Mouse (Mus musculus) testis, adult 2 months (tissue): ENCODE results near the gene Mad1l1.

ENCODE experiments used
- CTCF ChIP-seq: fragments of 200-500 bp; IDR thresholded peaks from 2 replicates; pipeline ENCODE4 v1.5.1; 2012; ENCODE audit warnings: low read depth, mild to moderate bottlenecking, inconsistent platforms, low read length, moderate library complexity; ENCODE audit not compliant: control insufficient read depth, insufficient read depth, insufficient replicate concordance
- POLR2A ChIP-seq: fragments of 200-500 bp; IDR thresholded peaks from 2 replicates; pipeline ENCODE4 v1.6.1; 2012; ENCODE audit warnings: low read depth, mild to moderate bottlenecking, inconsistent platforms, low read length, moderate library complexity; ENCODE audit not compliant: control insufficient read depth

DNA sequence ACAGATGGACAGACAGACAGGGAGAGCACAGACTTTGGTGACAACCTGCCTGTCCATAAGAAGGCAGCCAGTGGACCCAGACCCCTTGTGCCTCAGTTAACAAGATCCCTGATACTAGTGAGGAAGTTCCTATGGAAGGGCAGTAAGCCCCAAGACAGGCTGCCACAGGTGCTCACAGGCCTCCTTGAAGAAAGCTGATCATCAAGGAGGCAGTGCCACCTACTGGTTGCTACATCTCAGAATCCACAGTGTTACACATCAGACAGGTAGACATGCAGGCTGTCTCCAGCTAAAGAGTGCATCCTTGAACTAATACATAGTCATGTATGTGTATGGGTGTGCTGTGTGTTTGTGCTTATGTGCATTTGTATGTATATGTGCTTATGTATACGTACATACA, 29.2 kb downstream of the Mad1l1 start:
- TF ChIP-seq POLR2A (no peak), CTCF (peak; percentile 20; the same call in 1 of the 2 replicates)
